In genomic region chr2:35684005-35684404, GRCm38 (mm10) we compare ENCODE assay signal across 13 mouse cellular contexts.
DNase-seq lines count a peak whose midpoint lies in the region; ATAC-seq lines count a peak whose summit lies in the region.
"Had no signal": no experiment of that assay in that cellular context is flagged by ENCODE, and none has a peak within 500 bp of the region (broad histone marks: within the 10 kb centered on the region; RNA-seq: fewer than 3 reads in every experiment).

No protein-coding gene starts in this region.

- H3K4me2 ChIP-seq in hindbrain, embryonic 13.5 days, result no peak overlapping the region
- H3K4me2 ChIP-seq in hindbrain, embryonic 11.5 days (replicated peaks; ENCODE audit: low read depth, low read length), result no peak overlapping the region
- H3K4me2 ChIP-seq in midbrain, embryonic 15.5 days, result no peak overlapping the region
- no peak overlapping the region for H3K4me2 ChIP-seq in midbrain, embryonic 11.5 days
- no peak overlapping the region for H3K4me2 ChIP-seq in forebrain, embryonic 12.5 days
- no peak overlapping the region for H3K4me2 ChIP-seq in stomach, embryonic 16.5 days (ENCODE audit: low read depth, low read length)
- H3K4me2 ChIP-seq: limb, embryonic 15.5 days had no signal

- H3K36me3 ChIP-seq in hindbrain, embryonic 13.5 days, result no peaks in the 10 kb centered on the region
- H3K36me3 ChIP-seq in hindbrain, embryonic 11.5 days (ENCODE audit: control insufficient read depth, insufficient read depth, low read length), result no peaks in the 10 kb centered on the region
- no peaks in the 10 kb centered on the region for H3K36me3 ChIP-seq in midbrain, embryonic 15.5 days (replicated peaks)
- H3K36me3 ChIP-seq in midbrain, embryonic 11.5 days (ENCODE audit: control insufficient read depth, insufficient read depth, low read length), result no peaks in the 10 kb centered on the region; the same call in 1 of the 2 replicates
- H3K36me3 ChIP-seq in forebrain, embryonic 12.5 days (replicated peaks), result no peaks in the 10 kb centered on the region
- no peaks in the 10 kb centered on the region for H3K36me3 ChIP-seq in stomach, embryonic 16.5 days (ENCODE audit: control insufficient read depth, insufficient read depth, low read length)
- H3K36me3 ChIP-seq: limb, embryonic 15.5 days had no signal

- H3K9ac ChIP-seq in hindbrain, embryonic 13.5 days, result 0 out of 2 replicates have a peak overlapping the region, but pooled peaks have one; percentile 5
- H3K9ac ChIP-seq in hindbrain, embryonic 11.5 days (ENCODE audit: low read depth, low read length), result no peak overlapping the region
- no peak overlapping the region for H3K9ac ChIP-seq in midbrain, embryonic 15.5 days
- H3K9ac ChIP-seq in midbrain, embryonic 11.5 days (ENCODE audit: low read length), result no peak overlapping the region
- no peak overlapping the region for H3K9ac ChIP-seq in forebrain, embryonic 12.5 days
- H3K9ac ChIP-seq in stomach, embryonic 16.5 days (ENCODE audit: low read length), result no peak overlapping the region
- H3K9ac ChIP-seq: limb, embryonic 15.5 days had no signal

- H3K4me1 ChIP-seq in hindbrain, embryonic 13.5 days (replicated peaks), result peaks cover 98% of the 10 kb centered on the region
- 0 out of 2 replicates have a peak, but pooled peaks cover 2% of the 10 kb centered on the region for H3K4me1 ChIP-seq in hindbrain, embryonic 11.5 days (replicated peaks; ENCODE audit: control insufficient read depth, insufficient read depth, low read length)
- peaks cover 79% of the 10 kb centered on the region for H3K4me1 ChIP-seq in midbrain, embryonic 15.5 days
- peaks cover 24% of the 10 kb centered on the region for H3K4me1 ChIP-seq in midbrain, embryonic 11.5 days (ENCODE audit: control insufficient read depth, insufficient read depth, low read length)
- H3K4me1 ChIP-seq in forebrain, embryonic 12.5 days, result peaks cover 85% of the 10 kb centered on the region
- peaks cover 66% of the 10 kb centered on the region for H3K4me1 ChIP-seq in stomach, embryonic 16.5 days (ENCODE audit: control insufficient read depth, insufficient read depth, low read length)

- DNase-seq in hindbrain, embryonic 11.5 days (ENCODE audit: low spot score), result no peak
- no peak for DNase-seq in midbrain, embryonic 11.5 days (ENCODE audit: low spot score, missing footprints)
- no peak for DNase-seq in ovary, adult 18-20 months (ENCODE audit: low spot score)
- DNase-seq: cerebellum, postnatal 36 days; gastrocnemius, postnatal 25 days; kidney, adult 9 months; lung, postnatal 36 days; right cerebral cortex, postnatal 14 days had no signal

- 5% methylated on average over 3 of the region's 3 CpGs for WGBS in hindbrain, embryonic 13.5 days
- WGBS in hindbrain, embryonic 11.5 days, result 34% methylated on average over 3 of the region's 3 CpGs
- 19% methylated on average over 3 of the region's 3 CpGs for WGBS in midbrain, embryonic 15.5 days
- WGBS in midbrain, embryonic 11.5 days, result 34% methylated on average over 3 of the region's 3 CpGs
- 18% methylated on average over 3 of the region's 3 CpGs for WGBS in forebrain, embryonic 12.5 days
- 27% methylated on average over 3 of the region's 3 CpGs for WGBS in stomach, embryonic 16.5 days

- H3K9me3 ChIP-seq in hindbrain, embryonic 13.5 days, result no peaks in the 10 kb centered on the region
- H3K9me3 ChIP-seq in hindbrain, embryonic 11.5 days (ENCODE audit: control insufficient read depth, low read length), result no peaks in the 10 kb centered on the region
- no peaks in the 10 kb centered on the region for H3K9me3 ChIP-seq in midbrain, embryonic 15.5 days
- H3K9me3 ChIP-seq in midbrain, embryonic 11.5 days (ENCODE audit: control insufficient read depth, low read length), result no peaks in the 10 kb centered on the region
- no peaks in the 10 kb centered on the region for H3K9me3 ChIP-seq in forebrain, embryonic 12.5 days
- no peaks in the 10 kb centered on the region for H3K9me3 ChIP-seq in stomach, embryonic 16.5 days (replicated peaks; ENCODE audit: control insufficient read depth, low read length)
- H3K9me3 ChIP-seq: limb, embryonic 15.5 days had no signal

- H3K27me3 ChIP-seq in hindbrain, embryonic 13.5 days, result no peaks in the 10 kb centered on the region
- H3K27me3 ChIP-seq in hindbrain, embryonic 11.5 days (ENCODE audit: control insufficient read depth, insufficient read depth, low read length), result no peaks in the 10 kb centered on the region
- no peaks in the 10 kb centered on the region for H3K27me3 ChIP-seq in midbrain, embryonic 15.5 days (replicated peaks)
- no peaks in the 10 kb centered on the region for H3K27me3 ChIP-seq in midbrain, embryonic 11.5 days (ENCODE audit: control insufficient read depth, insufficient read depth, low read length)
- no peaks in the 10 kb centered on the region for H3K27me3 ChIP-seq in forebrain, embryonic 12.5 days
- no peaks in the 10 kb centered on the region for H3K27me3 ChIP-seq in stomach, embryonic 16.5 days (ENCODE audit: control insufficient read depth, insufficient read depth, low read length)
- H3K27me3 ChIP-seq: limb, embryonic 15.5 days had no signal

- H3K4me3 ChIP-seq in hindbrain, embryonic 13.5 days, result no peak overlapping the region
- no peak overlapping the region for H3K4me3 ChIP-seq in hindbrain, embryonic 11.5 days (ENCODE audit: low read depth, low read length)
- H3K4me3 ChIP-seq in midbrain, embryonic 15.5 days, result no peak overlapping the region
- H3K4me3 ChIP-seq in midbrain, embryonic 11.5 days (ENCODE audit: low read depth, low read length), result no peak overlapping the region
- H3K4me3 ChIP-seq in forebrain, embryonic 12.5 days (replicated peaks), result no peak overlapping the region
- no peak overlapping the region for H3K4me3 ChIP-seq in stomach, embryonic 16.5 days (replicated peaks; ENCODE audit: low read length)
- H3K4me3 ChIP-seq: limb, embryonic 15.5 days had no signal

- no peak for ATAC-seq in hindbrain, embryonic 13.5 days (ENCODE audit: low FRiP score)
- ATAC-seq in hindbrain, embryonic 11.5 days (ENCODE audit: low FRiP score), result no peak
- ATAC-seq in midbrain, embryonic 15.5 days (replicated peaks), result no peak
- no peak for ATAC-seq in midbrain, embryonic 11.5 days (ENCODE audit: low FRiP score)
- ATAC-seq in forebrain, embryonic 12.5 days (ENCODE audit: low FRiP score), result peak; percentile 34; the same call in 1 of the 2 replicates
- ATAC-seq in stomach, embryonic 16.5 days (ENCODE audit: insufficient read depth, low FRiP score), result no peak

- H3K27ac ChIP-seq in hindbrain, embryonic 13.5 days, result peak overlapping the region; percentile 36; the same call in 1 of the 2 replicates
- H3K27ac ChIP-seq in hindbrain, embryonic 11.5 days (ENCODE audit: low read depth, low read length), result no peak overlapping the region
- 0 out of 2 replicates have a peak overlapping the region, but pooled peaks have one; percentile 21 for H3K27ac ChIP-seq in midbrain, embryonic 15.5 days
- H3K27ac ChIP-seq in midbrain, embryonic 11.5 days (ENCODE audit: low read depth, low read length), result no peak overlapping the region
- peak overlapping the region; percentile 82 for H3K27ac ChIP-seq in forebrain, embryonic 12.5 days
- 0 out of 2 replicates have a peak overlapping the region, but pooled peaks have one; percentile 2 for H3K27ac ChIP-seq in stomach, embryonic 16.5 days (ENCODE audit: low read length)
- H3K27ac ChIP-seq: limb, embryonic 15.5 days had no signal

Comparison
In these comparisons a context has a peak if more than half of its experiments do, and no peak if none do; other contexts are left out.
1. H3K27ac ChIP-seq: peak in hindbrain, embryonic 13.5 days (single experiment), midbrain, embryonic 15.5 days (single experiment), forebrain, embryonic 12.5 days (single experiment) and stomach, embryonic 16.5 days (single experiment); none in hindbrain, embryonic 11.5 days (single experiment) and midbrain, embryonic 11.5 days (single experiment).